10 mouse cellular contexts compared by ENCODE assay signal in the genomic region with DNA sequence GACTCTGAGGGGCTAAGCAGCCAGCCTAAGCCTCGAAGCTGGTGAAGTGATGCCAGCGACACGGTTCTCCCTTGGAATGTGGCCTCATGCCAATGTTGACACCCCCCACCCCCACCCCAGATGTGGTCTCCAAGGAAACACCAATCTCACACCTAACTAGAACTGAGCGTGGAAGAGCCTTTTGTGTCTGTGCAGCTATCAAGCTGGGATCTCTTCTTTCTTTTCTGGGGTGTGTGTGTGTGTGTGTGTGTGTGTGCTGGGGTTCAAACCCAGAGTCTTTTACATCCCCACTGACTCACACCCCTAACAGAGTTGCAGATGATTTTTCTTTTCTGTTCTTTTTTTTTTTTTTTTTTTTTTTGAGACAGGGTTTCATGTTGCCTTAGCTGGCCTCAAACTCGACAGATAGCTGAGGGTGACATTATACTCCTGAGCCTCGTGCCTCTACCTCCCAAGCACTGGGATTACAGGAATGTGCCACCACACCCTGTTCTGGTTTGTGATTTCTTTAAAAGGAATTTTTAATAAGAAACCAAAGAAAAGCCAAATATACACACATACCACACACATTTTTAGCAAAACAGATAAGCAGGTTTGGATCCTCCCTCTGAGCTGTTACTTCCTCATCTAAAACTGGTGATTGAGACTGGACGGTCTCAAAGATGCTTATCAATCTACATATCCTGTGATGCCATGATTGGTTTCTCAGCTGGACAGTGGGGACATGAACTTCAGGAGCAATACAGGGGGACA. TPM values are rescaled to one million over a fixed set of nuclear protein-coding genes. Genes with fewer than 3 reads are reported as not detected.
DNase-seq lines count a peak whose midpoint lies in the region; ATAC-seq lines count a peak whose summit lies in the region.
"Had no signal": no experiment of that assay in that cellular context is flagged by ENCODE, and none has a peak within 500 bp of the region (broad histone marks: within the 10 kb centered on the region; RNA-seq: fewer than 3 reads in every experiment).

No protein-coding gene starts in this region.

- H3K27ac ChIP-seq in heart, embryonic 14.5 days (replicated peaks in 1 of 2; ENCODE audit: control insufficient read depth in 1 of 2, insufficient read depth in 1 of 2, low read depth in 2 of 2, low read length in 2 of 2): peak overlapping the region; percentile 82 to 94
- peak overlapping the region; percentile 99 for H3K27ac ChIP-seq in brown adipose tissue, adult 24 weeks (replicated peaks; ENCODE audit: low read depth, low read length)
- peak overlapping the region; percentile 81 for H3K27ac ChIP-seq in liver, embryonic 11.5 days (ENCODE audit: low read depth, low read length)
- H3K27ac ChIP-seq: neural tube, embryonic 12.5 days had no signal

- no peak overlapping the region for H3K4me2 ChIP-seq in heart, embryonic 14.5 days (ENCODE audit: low read length)
- H3K4me2 ChIP-seq in liver, embryonic 11.5 days: no peak overlapping the region

- no peak for DNase-seq in heart, postnatal 36 days
- peak; percentile 90 for DNase-seq in 416B (ENCODE audit: low read depth)
- no peak for DNase-seq in liver, embryonic 11.5 days (ENCODE audit: low spot score)
- DNase-seq in right cerebral cortex, postnatal 4 days: no peak
- no peak for DNase-seq in urinary bladder, adult 2 months (ENCODE audit: low spot score)
- DNase-seq in layer of hippocampus, postnatal 36 days: no peak

- peak overlapping the region; percentile 54; the same call in 1 of the 2 replicates for H3K9ac ChIP-seq in heart, embryonic 14.5 days (ENCODE audit: low read length)
- H3K9ac ChIP-seq in liver, embryonic 11.5 days (ENCODE audit: low read depth, low read length): no peak overlapping the region
- H3K9ac ChIP-seq: neural tube, embryonic 12.5 days had no signal

- WGBS in heart, embryonic 14.5 days: 20% methylated on average over 7 of the region's 7 CpGs
- 34% methylated on average over 7 of the region's 7 CpGs for WGBS in liver, embryonic 11.5 days

- H3K4me1 ChIP-seq in heart, embryonic 14.5 days (ENCODE audit: control insufficient read depth in 2 of 2, insufficient read depth in 2 of 2, low read length in 2 of 2): peaks cover 42 to 60% of the 10 kb centered on the region in 2 experiments
- H3K4me1 ChIP-seq in brown adipose tissue, adult 24 weeks (ENCODE audit: control insufficient read depth, insufficient read depth, insufficient read length, low read length): peaks cover 56% of the 10 kb centered on the region
- H3K4me1 ChIP-seq in liver, embryonic 11.5 days (replicated peaks; ENCODE audit: control insufficient read depth, insufficient read depth, low read length): peaks cover 65% of the 10 kb centered on the region

- intact Hi-C loops in heart, postnatal 36 days (cut with DNase I): no loop called here

- no peak for ATAC-seq in heart, embryonic 14.5 days (ENCODE audit: insufficient number of reproducible peaks, insufficient read depth, low FRiP score, low read depth)
- ATAC-seq in liver, embryonic 11.5 days (replicated peaks; ENCODE audit: low FRiP score): no peak

- no peaks in the 10 kb centered on the region for H3K27me3 ChIP-seq in heart, embryonic 14.5 days (ENCODE audit: control insufficient read depth, insufficient read depth, low read length)
- H3K27me3 ChIP-seq in liver, embryonic 11.5 days (replicated peaks; ENCODE audit: control insufficient read depth, insufficient read depth, low read length): no peaks in the 10 kb centered on the region
- H3K27me3 ChIP-seq: neural tube, embryonic 12.5 days had no signal

- no peak overlapping the region for H3K4me3 ChIP-seq in heart, embryonic 14.5 days (ENCODE audit: control insufficient read depth in 1 of 2, insufficient read depth in 1 of 2, low read depth in 1 of 2, low read length in 2 of 2)
- no peak overlapping the region; the same call in 1 of the 2 replicates for H3K4me3 ChIP-seq in brown adipose tissue, adult 24 weeks (ENCODE audit: insufficient read depth, low read depth, low read length)
- H3K4me3 ChIP-seq in liver, embryonic 11.5 days (ENCODE audit: low read depth, low read length): no peak overlapping the region
- H3K4me3 ChIP-seq: neural tube, embryonic 12.5 days had no signal

- no peaks in the 10 kb centered on the region for H3K9me3 ChIP-seq in heart, embryonic 14.5 days (ENCODE audit: control insufficient read depth, low read length)
- no peaks in the 10 kb centered on the region for H3K9me3 ChIP-seq in liver, embryonic 11.5 days (ENCODE audit: control insufficient read depth, low read length)
- H3K9me3 ChIP-seq: neural tube, embryonic 12.5 days had no signal

- H3K36me3 ChIP-seq in heart, embryonic 14.5 days (ENCODE audit: control insufficient read depth, insufficient read depth, low read length): peaks cover 14% of the 10 kb centered on the region
- H3K36me3 ChIP-seq in liver, embryonic 11.5 days (ENCODE audit: control insufficient read depth, insufficient read depth, low read length): peaks cover 4% of the 10 kb centered on the region; the same call in 1 of the 2 replicates
- H3K36me3 ChIP-seq: neural tube, embryonic 12.5 days had no signal

RNA-seq across cellular contexts. Expression of a gene that starts 29.6 kb away (rescaled TPM):
- 8.8 and 9.8 TPM in 2 replicates for polyA plus RNA-seq in heart, embryonic 14.5 days (2014; fragmentation: Nextera tagmentation; extraction: Ambion mirVana)
- 10 to 100 TPM; 13.3 to 15.3 TPM for total RNA-seq in heart, postnatal 36 days (2021)
- 6.2 and 7.5 TPM in 2 replicates for polyA plus RNA-seq in brown adipose tissue, adult 24 weeks (2012; ENCODE audit: insufficient read depth, insufficient read length, missing spikeins)
- 29.5 and 30.3 TPM in 2 replicates for polyA plus RNA-seq in liver, embryonic 11.5 days (2014; fragmentation: Nextera tagmentation; extraction: Ambion mirVana)
- 45.4 and 50.5 TPM in 2 replicates for polyA plus RNA-seq in urinary bladder, adult 2 months (2012; rRNA removed)
- 10 to 100 TPM in 1 of 2 experiments, 1 to 10 TPM in 1; 9.8 to 10.9 TPM for total RNA-seq in layer of hippocampus, postnatal 36 days (2021)

RNA-seq across cellular contexts. Expression of a gene that starts 30.3 kb away (rescaled TPM):
- not detected in 2 replicates for polyA plus RNA-seq in heart, embryonic 14.5 days (2014; fragmentation: Nextera tagmentation; extraction: Ambion mirVana)
- total RNA-seq in heart, postnatal 36 days (2021): not detected
- not detected in 2 replicates for polyA plus RNA-seq in brown adipose tissue, adult 24 weeks (2012; ENCODE audit: insufficient read depth, insufficient read length, missing spikeins)
- not detected in 2 replicates for polyA plus RNA-seq in liver, embryonic 11.5 days (2014; fragmentation: Nextera tagmentation; extraction: Ambion mirVana)
- 21.8 and 33.9 TPM in 2 replicates for polyA plus RNA-seq in urinary bladder, adult 2 months (2012; rRNA removed)
- 1 to 10 TPM; 2.9 to 3.5 TPM for total RNA-seq in layer of hippocampus, postnatal 36 days (2021)
- total RNA-seq: gastrocnemius, postnatal 25 days had no signal

RNA-seq across cellular contexts. Expression of a gene that starts 36.7 kb away (rescaled TPM):
- 8.7 and 9.2 TPM in 2 replicates for polyA plus RNA-seq in heart, embryonic 14.5 days (2014; fragmentation: Nextera tagmentation; extraction: Ambion mirVana)
- under 1 TPM; 0.30 to 0.61 TPM for total RNA-seq in heart, postnatal 36 days (2021)
- polyA plus RNA-seq in brown adipose tissue, adult 24 weeks (2012; ENCODE audit: insufficient read depth, insufficient read length, missing spikeins): not detected in 2 replicates
- polyA plus RNA-seq in liver, embryonic 11.5 days (2014; fragmentation: Nextera tagmentation; extraction: Ambion mirVana): 16.4 and 18.0 TPM in 2 replicates
- 0.29 and 0.36 TPM in 2 replicates for polyA plus RNA-seq in urinary bladder, adult 2 months (2012; rRNA removed)
- total RNA-seq in layer of hippocampus, postnatal 36 days (2021): under 1 TPM; 0.12 to 0.25 TPM
- total RNA-seq: gastrocnemius, postnatal 25 days had no signal

Comparison
In these comparisons a context has a peak if more than half of its experiments do, and no peak if none do; other contexts are left out.
1. RNA of a gene that starts 30.3 kb away (polyA plus RNA-seq): 21.8 to 33.9 TPM in urinary bladder, adult 2 months; not detected in heart, embryonic 14.5 days, not detected in liver, embryonic 11.5 days and not detected in brown adipose tissue, adult 24 weeks; every median in the first group is over 10 times any median in the second.
2. Peak in every context shown above with its lines, with median percentiles within 50 percentile points of each other: H3K27ac ChIP-seq.